Mouse (Mus musculus) layer of hippocampus, adult 11-12 months (tissue): ENCODE measurements around the gene Vmn1r183.
"Not testable (repeated sequence)": the region's sequence is repeated elsewhere in the genome, so short reads cannot be mapped to it uniquely, and the experiment has no call there.

ENCODE experiments used
- DNase-seq: peaks from one replicate; pipeline ENCODE4 v3.0.0; 2022; ENCODE audit warnings: low spot score

The Vmn1r183 gene

DNA sequence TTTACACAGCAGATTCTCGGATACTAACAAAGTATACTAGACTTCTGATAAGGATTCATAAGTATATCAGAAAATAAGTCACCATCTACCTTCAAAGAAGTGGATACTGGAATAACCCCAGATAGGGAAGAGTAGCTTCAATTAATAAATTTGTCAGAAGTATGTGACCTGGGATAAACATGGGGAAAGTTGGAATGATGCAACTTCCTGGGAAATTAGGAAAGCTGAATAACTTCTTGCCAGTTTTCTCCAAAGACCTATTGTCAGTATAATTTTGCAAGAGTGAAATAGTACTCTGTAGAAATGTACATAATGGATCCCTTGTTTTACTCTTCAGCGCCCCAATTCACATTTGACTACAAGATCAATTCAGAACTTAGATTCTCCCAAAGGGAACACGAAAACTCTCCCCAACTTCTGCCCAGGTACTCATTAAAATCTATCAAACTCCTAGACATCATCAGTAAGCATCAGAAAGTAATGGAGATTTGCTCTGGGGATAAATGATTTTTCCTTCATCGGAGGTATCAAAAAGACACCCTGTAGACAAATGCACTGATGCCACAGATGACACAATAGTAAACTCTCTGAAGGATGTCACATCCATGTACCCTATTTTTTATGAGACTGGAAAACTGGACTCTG is at the start of gene Vmn1r183:
Gene Vmn1r183, plus strand, starts transcription at position 595 of the 645 bp plus-strand sequence.
- no peak for DNase-seq

DNA sequence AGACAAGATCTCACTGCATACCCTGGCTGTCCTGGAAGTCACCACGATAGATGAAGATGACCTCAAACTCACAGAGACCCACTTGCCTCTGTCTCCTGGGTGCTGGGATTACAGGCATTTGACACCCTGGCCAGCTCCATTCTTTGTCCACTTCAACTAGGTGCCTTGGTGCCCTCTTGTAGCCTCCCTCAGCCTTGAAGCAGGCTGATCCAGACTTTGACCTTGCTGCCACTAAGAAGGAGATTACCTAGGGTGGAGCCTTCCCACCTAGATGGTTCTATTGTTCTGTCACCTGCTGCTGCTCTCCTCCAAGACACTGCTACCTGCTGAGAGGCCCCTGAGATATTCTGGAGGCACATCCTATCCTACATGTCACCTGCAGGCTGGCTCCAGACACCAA is 21.4 kb downstream of the Vmn1r183 start:
- DNase-seq = not testable (repeated sequence)

GRCm38 (mm10) chr7:24081634-24082431 is 28.8 kb downstream of the Vmn1r183 start, which contains the start of gene Zfp180:
Gene Zfp180, plus strand, starts transcription at chr7:24081924.
- peak; percentile 97 for DNase-seq

GRCm38 (mm10) chr7:24082457-24083235 is 29.6 kb downstream of the Vmn1r183 start:
- no peak for DNase-seq

DNA sequence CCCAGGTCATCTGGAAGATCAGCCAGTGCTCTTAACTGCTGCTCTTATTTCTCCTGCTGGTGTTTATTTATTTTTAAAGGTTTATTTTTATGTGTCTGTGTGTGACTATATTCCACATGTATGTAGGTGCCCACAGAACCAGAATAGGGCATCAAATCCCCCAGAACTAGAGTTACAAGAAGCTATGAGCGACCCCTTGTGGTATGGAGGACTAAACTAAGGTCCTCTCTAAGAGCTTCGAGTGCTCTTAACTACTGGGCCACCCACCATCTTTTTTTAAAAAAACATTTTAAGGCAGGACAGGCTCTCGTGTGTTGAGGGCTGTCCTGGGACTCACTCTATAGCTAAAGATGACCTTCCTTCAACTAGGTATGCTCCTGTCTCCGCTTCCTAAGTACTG is 33.8 kb downstream of the Vmn1r183 start:
- DNase-seq = no peak

DNA sequence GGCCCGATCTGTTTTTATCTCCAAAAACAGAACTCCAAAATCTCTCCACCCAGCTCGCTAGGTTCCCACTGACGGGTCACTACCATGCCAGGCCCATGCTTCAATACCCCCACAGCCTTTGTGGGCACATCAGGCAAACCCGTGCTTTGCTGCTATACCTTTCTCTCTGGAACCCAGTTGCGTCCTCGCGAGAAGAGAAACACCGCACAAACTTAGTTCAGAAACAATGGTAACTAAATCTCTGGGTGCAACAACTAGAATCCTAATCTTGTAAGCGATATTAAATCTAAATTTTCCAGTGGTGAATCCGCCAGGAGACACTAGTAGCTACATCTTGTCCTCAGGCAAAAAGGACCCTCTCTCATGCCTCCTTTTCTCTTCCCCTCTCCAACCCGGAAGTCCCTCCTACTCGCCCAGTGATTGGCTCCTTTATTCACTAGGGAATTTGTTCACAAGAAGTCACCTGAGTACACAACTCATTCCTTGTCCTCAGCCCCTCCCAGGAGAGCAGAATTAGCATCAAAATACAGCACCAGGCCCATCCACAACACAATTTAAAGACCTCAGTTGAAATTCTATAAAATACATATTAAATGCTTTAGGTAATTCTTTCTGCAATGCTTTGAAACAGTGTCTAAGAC is 34.6 kb downstream of the Vmn1r183 start:
- DNase-seq = no peak

- no peak for DNase-seq
These were observed 51.3 kb downstream of the Vmn1r183 start for GRCm38 (mm10) chr7:24104403-24104802.

- DNase-seq = no peak
These were observed 52.2 kb downstream of the Vmn1r183 start for GRCm38 (mm10) chr7:24105144-24105703.

GRCm38 (mm10) chr7:24110839-24111238 is 57.8 kb downstream of the Vmn1r183 start:
- no peak for DNase-seq

DNA sequence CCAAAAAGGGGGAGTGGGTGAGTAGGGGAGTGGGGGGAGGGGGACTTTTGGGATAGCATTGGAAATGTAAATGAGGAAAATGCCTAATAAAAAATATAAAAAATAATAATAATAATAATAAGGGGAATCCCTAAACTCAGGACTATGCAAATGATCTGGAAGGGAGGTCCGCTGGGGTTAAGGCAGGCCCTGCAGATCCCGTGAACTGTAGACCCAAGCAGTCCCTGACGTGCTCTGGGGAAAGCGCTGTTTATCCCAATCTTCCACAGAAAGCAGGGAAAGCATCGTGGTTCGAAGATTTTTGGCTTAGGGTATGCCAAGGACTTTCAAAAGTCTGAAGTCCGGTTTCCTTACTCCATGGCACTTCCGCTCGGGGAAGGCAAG is 58.7 kb downstream of the Vmn1r183 start:
- no peak for DNase-seq

DNA sequence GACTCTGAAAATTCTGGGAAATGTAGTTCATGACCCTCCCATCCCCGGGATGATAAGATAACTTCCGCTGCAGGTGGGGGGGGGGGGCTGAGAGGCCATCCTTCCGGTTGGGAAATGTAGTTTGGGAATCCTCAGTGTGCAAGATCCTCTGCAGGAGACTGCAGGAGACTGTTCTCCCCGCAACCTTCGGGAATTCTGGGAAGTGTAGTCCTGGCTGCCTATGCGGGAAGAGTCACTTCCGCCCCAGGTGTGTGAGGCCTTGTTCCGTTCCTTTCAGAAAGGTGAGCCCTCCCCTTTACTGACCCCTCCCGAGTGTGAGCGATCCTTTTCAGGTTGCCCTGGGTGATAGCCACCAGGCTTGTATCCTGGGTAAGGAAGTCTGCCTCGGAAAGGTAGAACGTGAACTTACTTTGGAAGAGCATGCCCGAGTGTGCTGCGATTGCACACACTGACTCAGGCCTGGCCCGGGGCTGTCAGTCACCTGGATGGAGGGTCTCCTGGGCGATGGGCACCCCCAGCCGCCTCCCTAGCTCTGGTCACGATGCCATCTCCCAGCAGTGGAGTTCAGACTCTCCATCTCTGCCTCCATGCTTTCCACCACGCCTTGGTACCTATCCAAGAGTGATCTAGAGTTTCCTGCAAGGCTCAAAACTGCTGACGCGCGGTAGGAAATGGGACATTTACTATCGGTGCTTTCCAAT is 59.3 kb downstream of the Vmn1r183 start, which contains the start of gene Zfp112:
Gene Zfp112, plus strand, starts transcription at position 159 of the 701 bp plus-strand sequence.
- peak; percentile 82 for DNase-seq

DNA sequence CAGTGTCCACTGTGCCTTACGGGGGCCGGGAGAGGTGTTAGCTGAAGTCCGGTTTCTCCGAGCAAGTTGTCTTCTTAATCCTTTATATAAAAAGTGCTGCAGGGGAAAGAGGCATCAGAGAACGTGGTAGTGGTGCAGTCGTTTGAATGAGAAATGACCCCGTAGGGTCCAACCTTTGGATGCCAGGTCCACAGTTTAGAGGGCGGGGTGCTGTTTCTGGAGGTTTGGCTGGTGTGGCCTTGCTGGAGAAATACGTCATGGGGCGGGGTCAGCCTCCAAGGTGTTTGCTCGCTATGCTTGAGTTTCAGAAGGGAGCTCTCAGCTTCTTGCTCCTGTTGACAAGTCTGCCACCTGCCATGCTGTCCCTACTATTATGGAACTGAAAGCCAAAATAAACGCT is 59.9 kb downstream of the Vmn1r183 start:
- DNase-seq = peak; percentile 25
